Mouse (Mus musculus): Measurements from ENCODE around the gene B430306N03Rik.
"Not testable (repeated sequence)": the region's sequence is repeated elsewhere in the genome, so short reads cannot be mapped to it uniquely, and the experiment has no call there.

The B430306N03Rik gene

DNA sequence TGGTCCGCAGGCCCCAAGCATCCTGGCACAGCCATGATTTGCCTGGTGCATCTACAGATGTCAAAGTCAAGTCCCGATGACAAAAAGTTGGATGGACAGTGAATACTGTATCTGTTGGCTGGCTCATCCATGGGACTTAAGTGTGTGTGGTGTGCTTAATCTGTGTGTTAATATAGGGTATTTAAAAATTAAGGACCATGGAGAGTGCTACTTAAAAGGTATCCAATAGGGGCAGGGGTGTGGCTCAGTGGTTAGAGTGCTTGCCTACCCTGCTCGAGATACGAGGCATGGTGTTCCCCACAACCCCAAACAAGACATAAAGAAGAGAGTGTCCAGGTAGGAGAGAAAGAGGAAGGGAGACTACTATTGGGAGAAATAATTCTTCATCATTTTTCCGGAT is 14.1 kb upstream of the B430306N03Rik start:
- in situ Hi-C loops (cut with MboI; ENCODE audit: low sequenced_read_pairs) = no loop called here

DNA sequence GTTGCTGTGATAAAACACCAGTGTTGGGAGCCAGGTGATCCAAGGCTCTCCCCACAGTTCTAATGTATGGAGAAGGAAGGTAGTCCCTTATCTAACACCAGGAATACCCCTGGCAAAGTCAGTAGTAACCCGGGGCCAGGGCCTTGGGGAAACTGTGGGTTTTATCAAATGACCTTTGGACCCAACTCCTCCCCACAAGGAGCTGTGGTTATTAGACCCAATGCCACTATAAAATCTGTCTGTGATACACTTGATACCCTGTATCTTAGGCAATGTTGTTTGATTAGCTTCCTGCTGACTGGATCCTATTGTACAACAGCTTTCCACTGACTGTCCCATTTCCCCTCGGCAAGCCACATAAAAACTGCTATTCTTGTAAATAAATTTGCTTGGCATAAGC is 3.8 kb upstream of the B430306N03Rik start:
- in situ Hi-C loops (cut with MboI; ENCODE audit: low sequenced_read_pairs) = no loop called here

DNA sequence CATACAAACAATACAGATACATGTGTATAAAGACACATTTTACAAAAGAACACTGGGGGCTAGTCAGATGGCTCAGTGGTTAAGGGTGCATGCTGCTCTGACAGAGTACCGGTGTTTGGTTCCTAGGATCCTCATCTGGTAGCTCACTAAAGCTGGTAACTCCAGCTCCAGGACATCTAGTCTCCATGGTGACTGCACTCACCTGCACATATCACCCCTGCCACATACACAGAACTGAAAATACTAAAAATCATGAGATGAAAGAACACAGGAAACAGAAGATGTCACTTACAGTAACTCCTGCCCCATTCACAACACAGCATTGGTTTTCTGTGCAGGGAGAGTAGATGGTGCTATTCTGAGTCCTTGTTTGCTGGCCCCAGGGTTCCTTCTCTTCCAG is 2.7 kb downstream of the B430306N03Rik start:
- in situ Hi-C loops (cut with MboI; ENCODE audit: low sequenced_read_pairs) = no loop called here

DNA sequence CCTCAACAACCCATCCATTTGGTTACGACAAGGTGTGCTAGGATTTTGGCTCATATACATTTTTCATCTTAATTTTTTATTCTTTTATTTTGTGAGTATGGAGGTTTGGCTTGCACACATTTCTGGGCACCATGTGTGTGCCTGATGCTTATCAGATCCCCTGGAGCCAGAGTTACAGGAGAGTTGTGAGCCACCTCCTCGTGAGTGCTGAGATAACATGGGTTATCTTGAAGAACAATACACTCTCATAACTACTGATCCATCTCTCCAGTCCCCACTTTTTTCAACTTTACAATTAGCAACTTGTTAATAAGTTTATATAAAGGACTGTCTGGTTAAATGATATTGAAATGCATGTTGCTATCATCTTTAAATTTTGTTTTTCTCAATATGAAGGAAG is 5.3 kb downstream of the B430306N03Rik start:
- in situ Hi-C loops (cut with MboI; ENCODE audit: low sequenced_read_pairs) = no loop called here

DNA sequence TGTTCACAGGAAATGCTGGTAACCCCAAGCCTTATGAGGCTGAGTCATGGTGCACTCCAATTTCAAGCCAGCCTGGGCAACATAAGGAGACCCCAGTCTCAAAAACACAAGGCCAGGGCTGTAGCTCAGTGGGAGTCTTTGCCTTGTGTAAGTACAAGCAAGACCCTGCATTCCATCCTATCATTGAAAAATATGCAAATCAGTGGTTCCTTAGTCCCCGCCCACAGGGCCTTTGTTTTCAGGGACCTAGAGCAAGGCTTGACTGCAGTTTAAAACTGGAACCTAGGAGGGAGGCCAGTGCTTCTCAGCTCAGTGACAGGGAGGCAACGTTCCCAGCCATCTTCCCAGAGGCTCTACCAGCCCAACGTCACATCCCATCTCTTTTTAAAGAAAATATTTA is 7.3 kb downstream of the B430306N03Rik start:
- in situ Hi-C loops (cut with MboI; ENCODE audit: low sequenced_read_pairs) = no loop called here

DNA sequence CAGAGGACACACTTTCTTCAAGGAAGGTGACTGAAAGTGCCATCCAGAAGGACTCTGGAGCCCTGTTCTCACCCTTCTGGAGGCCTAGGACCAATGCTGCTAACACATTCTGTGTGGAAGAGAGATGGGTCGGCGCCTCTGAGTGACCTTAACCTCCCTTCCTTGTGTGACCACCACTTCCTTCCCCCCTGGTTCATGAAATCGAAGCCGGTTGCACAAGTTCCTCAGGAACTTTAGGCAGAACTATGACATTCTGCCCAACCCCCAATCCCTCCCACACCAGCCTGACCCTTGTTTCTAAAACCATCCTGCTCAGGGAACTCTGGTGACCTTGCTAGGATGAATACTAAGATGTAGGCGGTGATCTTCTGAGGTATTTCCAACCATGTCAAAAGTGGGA is 8.3 kb downstream of the B430306N03Rik start:
- in situ Hi-C loops (cut with MboI; ENCODE audit: low sequenced_read_pairs) = no loop called here

DNA sequence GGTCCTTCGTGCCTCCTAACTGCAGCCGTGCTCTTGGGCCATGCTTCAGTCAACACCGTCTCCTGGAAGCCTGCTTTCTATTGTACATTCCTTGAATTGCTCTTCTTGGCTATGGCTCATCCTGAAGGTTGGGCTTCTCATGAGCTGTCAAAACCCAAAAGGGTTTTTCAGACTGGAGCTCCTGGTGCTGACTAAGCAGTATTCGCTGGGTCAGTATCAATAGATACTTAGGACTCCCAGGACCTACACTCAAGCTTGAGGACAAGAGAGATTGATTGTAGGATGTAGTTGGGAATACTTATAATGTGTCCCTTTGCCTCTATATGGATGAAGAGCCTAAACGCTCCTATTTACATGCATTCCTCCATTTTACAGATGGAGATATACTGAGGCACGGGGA is 9.2 kb downstream of the B430306N03Rik start:
- in situ Hi-C loops (cut with MboI; ENCODE audit: low sequenced_read_pairs) = no loop called here

DNA sequence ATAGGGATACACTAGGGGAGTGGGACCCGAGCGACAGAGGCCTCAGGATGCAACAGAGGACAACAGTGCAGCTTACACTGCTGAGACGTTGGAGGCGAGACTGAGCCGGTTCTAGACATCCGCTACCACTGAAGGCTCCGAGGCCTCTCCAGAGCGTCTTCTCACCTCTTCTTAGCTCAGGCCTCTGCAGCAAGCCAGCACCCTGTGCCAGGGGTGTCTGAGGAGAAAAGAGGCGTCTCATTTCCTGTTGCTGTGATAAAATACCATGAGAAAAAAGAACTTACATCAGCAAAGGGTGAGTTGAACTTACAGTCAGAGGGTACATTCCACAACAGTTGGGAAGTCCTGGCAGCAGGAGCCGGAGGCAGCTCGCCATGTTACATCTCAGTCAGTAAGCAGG is 9.7 kb downstream of the B430306N03Rik start:
- in situ Hi-C loops (cut with MboI; ENCODE audit: low sequenced_read_pairs) = no loop called here

DNA sequence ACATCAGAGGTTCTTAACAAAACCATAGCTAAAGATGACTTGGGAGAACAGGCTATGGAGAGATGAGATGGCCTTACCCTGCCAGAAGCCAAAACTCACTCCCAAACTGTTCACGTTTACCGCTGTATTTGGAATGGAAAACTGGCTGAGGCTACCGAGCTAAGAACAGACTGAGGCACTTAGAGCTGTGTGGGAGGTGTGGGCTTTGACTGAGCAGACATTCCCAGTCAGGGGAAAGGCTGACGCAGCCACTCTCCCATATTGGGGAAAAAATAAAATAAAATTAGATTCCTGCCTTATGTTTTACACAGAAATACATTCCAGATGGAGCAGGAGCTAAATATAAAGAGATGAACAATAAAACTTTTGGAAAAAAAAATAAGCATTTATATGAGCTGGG is 10.7 kb downstream of the B430306N03Rik start:
- in situ Hi-C loops (cut with MboI; ENCODE audit: low sequenced_read_pairs) = no loop called here

DNA sequence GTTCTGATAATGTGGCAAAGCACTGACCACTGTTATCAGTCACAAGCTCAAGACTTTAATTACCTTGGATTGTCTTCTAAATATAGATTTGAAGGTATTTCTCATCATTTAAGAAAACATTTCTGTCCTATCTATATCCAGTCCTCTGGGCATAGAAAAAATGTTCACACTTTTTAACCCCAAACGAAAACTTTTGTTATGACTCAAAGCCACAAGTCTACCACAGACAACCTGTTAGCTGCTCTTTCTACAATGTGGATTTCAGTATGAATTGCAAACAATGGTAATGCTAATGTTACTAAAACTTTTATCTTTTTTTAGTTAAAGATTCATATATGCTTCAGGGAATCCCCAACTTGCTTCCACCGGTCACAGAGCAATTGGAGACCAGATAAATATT is 16.6 kb downstream of the B430306N03Rik start:
- in situ Hi-C loops (cut with MboI; ENCODE audit: low sequenced_read_pairs) = loop anchor here (10.0 kb wide), 1 partner anchor 228 kb away; no protein-coding TSS in a partner anchor

DNA sequence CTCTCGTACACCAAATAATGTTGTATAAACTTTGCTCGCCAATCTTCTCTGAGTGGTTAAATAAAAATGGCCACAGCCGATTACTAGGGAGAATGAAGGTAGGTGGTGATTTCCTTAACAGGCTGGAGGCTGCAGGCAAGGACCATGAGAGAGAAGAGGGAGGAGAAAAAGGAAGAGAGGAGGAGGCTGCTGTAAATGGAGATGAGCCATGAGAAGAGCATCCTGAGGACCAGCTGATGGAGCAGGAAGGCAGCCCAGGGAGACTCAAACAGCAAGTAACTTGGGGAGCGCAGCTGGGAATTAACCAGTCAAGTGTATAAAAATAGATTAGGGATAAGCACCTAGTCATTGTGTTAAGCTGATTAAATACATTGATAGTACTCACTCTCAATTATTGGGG is 18.2 kb downstream of the B430306N03Rik start:
- in situ Hi-C loops (cut with MboI; ENCODE audit: low sequenced_read_pairs) = loop anchor here (10.0 kb wide), 1 partner anchor 229 kb away; no protein-coding TSS in a partner anchor

DNA sequence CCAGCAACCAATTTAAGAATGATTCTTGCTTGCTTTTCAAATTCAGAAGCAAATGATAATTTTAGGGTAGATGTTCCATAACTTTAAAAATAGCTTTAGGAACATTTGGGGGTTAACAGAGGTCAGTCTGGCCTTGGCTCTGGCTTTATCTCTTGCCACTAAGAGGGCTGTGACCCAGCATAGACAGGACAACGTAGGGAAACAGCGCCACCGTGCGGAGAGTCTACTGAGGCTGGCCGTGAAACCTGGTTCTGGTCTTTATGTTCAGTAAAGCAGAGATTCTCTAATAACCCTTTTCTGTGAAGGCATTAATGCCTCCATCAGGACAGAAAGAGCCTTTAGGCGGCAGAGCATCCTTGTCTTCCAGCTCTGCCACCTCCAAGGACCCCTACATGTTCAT is 20.9 kb downstream of the B430306N03Rik start:
- in situ Hi-C loops (cut with MboI; ENCODE audit: low sequenced_read_pairs) = loop anchor here (5.0 to 10.0 kb wide), 2 partner anchors 65 to 232 kb away; no protein-coding TSS in a partner anchor

DNA sequence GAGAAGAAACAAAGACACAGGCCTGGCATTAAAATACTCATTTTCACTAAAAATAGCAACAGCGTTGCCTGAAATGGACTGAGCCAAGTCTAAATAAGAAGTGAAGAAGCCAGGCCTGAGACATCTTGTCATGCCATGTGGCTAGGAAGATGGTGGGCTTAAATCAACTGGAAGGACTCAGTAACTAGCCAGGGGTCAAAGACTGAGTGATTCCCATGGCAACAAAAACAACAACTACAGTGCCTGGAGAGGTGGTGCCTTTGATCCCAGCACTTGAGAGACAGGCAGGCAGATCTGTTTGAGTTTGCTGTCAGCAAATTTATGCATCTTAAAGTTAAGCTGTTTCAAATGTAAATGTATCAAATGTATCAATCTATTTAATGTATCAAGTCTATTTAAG is 24.3 kb downstream of the B430306N03Rik start:
- in situ Hi-C loops (cut with MboI; ENCODE audit: low sequenced_read_pairs) = no loop called here

DNA sequence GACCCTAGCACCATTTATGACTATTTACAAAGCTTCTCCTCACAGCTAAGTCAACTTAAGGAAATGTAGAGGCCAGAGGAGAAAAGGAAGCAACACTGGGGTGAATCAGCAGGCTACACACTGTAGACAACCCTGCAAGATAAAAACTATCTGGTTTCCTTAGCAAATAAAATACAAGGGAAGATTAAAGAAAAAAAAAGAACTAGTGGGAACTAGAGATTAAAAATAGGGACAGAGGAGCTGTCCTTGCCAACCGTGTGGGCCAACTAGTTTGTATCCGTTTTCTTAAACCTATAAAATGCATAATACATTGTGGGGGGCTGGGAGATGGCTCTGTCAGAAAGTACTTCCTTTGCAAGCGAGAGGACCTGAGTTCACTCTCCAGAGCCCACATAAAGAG is 26.0 kb downstream of the B430306N03Rik start:
- in situ Hi-C loops (cut with MboI; ENCODE audit: low sequenced_read_pairs) = no loop called here

DNA sequence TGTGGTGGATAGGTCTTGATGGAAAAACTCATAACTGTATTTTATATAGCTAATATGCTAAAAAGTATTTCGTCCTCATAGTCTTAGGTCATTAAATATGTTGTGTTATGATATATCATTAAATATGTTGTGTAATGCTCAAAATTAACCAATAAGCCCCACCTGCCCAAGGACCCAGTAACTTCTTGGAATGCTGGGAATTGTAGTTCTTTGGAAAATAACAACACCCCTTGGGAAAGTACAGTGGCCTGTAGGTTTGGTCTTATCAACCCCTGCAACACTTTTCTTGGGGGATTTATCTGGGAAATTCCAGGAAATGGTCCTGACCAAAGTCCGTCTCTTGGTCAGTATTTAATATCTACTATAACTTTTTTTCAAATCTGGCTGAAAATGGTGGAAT is 27.1 kb downstream of the B430306N03Rik start:
- in situ Hi-C loops (cut with MboI; ENCODE audit: low sequenced_read_pairs) = no loop called here

DNA sequence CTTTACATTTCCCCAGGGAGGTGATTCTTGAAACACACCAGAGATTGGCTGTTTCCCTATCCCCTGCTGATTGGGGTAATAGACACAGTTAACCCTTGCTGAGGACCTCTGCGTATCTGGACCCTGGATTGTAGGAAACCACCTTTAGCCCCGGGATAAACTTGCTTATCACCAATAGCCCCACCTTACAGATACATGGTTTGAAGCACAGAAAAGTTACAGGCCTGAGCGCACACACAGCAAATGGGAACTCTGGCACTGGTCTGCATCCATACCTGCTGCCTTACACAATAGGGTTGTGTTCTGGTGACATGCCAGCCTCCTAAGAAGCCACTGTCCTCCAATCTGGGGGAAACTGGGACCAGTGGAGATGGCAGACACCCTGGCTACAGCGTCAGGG is 29.9 kb downstream of the B430306N03Rik start:
- in situ Hi-C loops (cut with MboI; ENCODE audit: low sequenced_read_pairs) = no loop called here

DNA sequence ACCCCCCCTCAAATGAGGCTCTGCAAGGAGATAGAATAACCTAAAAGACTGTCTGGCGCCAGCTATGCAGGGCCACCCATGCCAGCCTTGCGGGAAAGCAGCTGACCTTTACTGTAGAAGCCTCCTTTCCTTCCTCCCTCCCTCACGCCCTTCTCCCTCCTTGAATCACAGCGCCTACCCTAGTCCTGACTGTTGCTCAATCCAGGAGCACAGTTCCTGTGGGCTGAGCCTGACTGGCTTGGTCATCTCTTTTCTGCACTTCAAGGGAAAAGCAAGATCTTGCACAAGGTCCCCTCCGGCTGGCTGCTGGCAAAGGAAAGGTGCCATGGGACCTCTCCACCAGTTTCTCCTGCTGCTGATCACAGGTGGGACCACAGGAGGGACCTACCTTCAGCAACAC is 30.3 kb downstream of the B430306N03Rik start, which contains the start of gene Trem2:
Gene Trem2, plus strand, starts transcription at position 171 of the 400 bp plus-strand sequence.
- in situ Hi-C loops (cut with MboI; ENCODE audit: low sequenced_read_pairs) = no loop called here

DNA sequence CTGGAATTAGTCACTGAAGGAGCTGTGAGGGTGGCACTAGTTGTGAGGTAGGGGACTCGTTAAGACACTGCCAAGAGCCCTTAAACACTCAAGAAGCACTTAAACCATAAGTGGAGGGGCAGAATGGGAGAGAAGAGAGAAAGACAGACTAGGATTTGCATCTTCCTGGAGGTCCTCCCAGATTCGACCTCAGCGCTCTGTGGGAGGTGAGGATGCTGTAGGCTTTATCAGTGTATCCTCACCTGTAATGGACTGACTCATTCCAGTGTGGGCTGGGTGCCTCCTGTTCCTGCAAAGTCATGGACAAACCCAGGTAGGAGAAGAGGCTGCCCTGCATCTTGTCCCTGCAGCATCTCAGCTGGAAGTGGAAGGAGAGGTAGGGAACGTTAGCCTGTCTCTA is 30.9 kb downstream of the B430306N03Rik start:
- in situ Hi-C loops (cut with MboI; ENCODE audit: low sequenced_read_pairs) = no loop called here

DNA sequence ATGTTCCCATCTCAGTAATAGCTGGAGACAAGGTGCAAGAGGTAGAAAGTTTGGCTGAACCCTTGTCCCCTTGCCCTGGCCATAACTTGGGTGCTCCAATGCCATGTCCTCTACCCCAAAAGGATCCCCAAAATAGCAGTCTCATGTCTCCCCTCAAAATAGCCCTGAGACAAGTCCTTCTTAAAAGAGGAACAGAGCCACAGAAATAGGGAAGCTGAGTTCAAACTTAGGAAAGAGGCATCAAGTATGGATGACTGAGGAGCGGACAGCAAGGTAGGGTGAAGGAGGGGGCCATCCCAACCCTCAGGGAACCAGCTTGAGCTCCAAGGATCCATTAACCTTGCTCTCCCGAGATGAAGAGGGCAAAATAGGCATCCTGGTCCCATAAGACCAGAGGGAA is 31.3 kb downstream of the B430306N03Rik start:
- in situ Hi-C loops (cut with MboI; ENCODE audit: low sequenced_read_pairs) = no loop called here

DNA sequence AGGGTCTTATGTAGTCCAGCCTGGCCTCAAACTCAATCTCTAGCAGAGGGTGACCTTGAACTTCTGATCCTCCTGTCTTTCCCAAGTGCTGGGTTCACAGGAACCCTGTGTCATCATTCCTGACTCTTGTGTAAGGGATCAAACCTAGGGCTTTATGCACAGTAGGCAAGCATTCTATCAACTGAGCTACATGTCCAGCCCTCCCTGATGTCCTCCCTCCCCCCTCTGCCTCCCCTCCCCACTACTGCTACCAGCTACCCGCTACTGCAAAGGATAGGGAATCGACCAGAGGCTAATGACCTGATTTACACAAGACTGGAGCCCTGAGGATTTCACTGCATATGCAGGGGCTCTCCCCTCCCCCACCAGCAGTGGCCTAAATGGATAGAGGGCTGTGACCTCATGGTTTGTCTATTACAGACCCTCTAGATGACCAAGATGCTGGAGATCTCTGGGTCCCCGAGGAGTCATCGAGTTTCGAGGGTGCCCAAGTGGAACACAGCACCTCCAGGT is 34.8 kb downstream of the B430306N03Rik start:
- in situ Hi-C loops (cut with MboI; ENCODE audit: low sequenced_read_pairs) = no loop called here

DNA sequence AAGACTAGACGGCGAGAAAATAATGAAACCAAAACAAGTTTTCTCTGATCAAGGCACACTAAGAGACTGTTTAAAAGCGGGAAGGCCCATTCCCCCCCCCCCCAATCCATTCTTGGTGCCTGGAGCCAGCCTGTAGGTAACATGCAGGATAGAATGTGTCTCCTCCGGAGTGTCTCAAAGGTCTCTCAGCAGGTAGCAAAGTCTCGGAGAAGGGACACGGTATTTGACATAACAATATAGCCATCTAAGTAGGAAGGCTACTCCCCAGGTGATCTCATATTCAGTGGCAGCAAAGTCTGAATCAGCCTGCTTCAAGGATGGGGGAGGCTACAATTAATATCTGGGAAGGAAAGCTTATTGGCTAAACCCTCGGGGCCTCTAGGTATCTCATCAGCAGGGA is 37.0 kb downstream of the B430306N03Rik start:
- in situ Hi-C loops (cut with MboI; ENCODE audit: low sequenced_read_pairs) = not testable (repeated sequence)

DNA sequence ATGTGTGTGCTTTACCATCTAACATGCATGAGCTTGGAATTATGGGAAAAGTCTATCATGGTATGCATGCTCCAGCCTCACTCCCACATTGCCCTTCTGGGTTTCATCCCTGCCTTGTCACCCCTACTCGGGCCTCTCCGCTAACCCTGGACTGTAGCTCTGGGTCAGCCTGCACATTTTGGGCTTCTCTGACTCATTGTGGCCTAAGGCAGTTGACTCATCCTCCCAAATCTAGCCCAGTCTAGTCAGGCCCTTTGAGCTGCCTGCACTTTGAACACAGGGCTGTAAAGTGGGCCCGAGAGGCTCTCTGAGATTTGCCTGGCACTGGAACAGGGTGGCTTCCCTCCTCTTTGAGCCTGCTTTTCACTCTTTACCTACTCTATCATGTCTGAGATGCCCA is 39.9 kb downstream of the B430306N03Rik start:
- in situ Hi-C loops (cut with MboI; ENCODE audit: low sequenced_read_pairs) = no loop called here

DNA sequence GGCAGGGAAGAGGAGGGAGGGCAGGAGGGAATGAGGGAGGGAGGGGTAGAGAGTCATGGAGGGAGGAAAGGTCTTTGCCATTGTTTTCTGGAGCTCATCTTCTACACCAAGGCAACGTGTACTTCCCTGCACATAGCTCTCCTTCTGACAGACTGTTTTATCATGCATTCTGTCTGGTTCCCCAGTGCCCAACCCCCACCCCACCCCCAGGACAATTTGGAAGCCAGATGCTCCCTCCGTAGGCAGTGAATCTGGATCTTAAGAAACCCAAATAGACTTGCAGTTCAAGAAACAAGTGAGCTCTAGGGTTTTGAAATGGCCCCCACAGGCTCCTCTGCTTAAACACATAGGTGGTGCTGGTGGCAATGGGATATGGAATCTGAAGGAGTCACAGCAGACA is 42.0 kb downstream of the B430306N03Rik start:
- in situ Hi-C loops (cut with MboI; ENCODE audit: low sequenced_read_pairs) = no loop called here
